Mouse (Mus musculus) kidney, postnatal 0 days (tissue): ENCODE measurements around the gene Bri3. TPM values are rescaled to one million over a fixed set of nuclear protein-coding genes. Genes with fewer than 3 reads are reported as not detected.

Source experiments
- ATAC-seq: fragments of 200-750 bp; cut with Nextera tagmentation; replicated peaks from 2 replicates; pipeline ENCODE4 v1.8.0; 2017; ENCODE audit warnings: low read depth, moderate number of reproducible peaks, moderate TSS enrichment, moderate library complexity; ENCODE audit not compliant: low FRiP score
- DNase-seq: peaks from one replicate; pipeline ENCODE4 v3.0.0-alpha.2; 2016; ENCODE audit warnings: low spot score
- H3K27ac ChIP-seq: fragments of 300-500 bp; sonication (generic); 2 replicates; pipeline ENCODE4 v1.5.1; 2014; ENCODE audit warnings: mild to moderate bottlenecking
- H3K27me3 ChIP-seq: fragments of 300-500 bp; sonication (generic); 2 replicates; pipeline ENCODE4 v1.6.1; 2014; ENCODE audit warnings: low read length, mixed read lengths; ENCODE audit not compliant: insufficient read depth
- H3K36me3 ChIP-seq: fragments of 300-500 bp; sonication (generic); 2 replicates; pipeline ENCODE4 v1.6.1; 2014; ENCODE audit warnings: low read length, mixed read lengths; ENCODE audit not compliant: insufficient read depth
- H3K4me1 ChIP-seq: fragments of 300-500 bp; sonication (generic); replicated peaks from 2 replicates; pipeline ENCODE4 v1.6.1; 2014; ENCODE audit warnings: antibody characterized with exemption, low read length, mixed read lengths; ENCODE audit not compliant: insufficient read depth
- H3K4me2 ChIP-seq: fragments of 300-500 bp; sonication (generic); 2 replicates; pipeline ENCODE4 v1.6.1; 2014; ENCODE audit warnings: mild to moderate bottlenecking, low read length, moderate library complexity, mixed read lengths
- H3K4me3 ChIP-seq: fragments of 300-500 bp; sonication (generic); replicated peaks from 2 replicates; pipeline ENCODE4 v1.5.1; 2014; ENCODE audit warnings: low read depth, low read length
- H3K9ac ChIP-seq: fragments of 300-500 bp; sonication (generic); 2 replicates; pipeline ENCODE4 v1.6.1; 2014; ENCODE audit warnings: low read depth, low read length
- H3K9me3 ChIP-seq: fragments of 300-500 bp; sonication (generic); replicated peaks from 2 replicates; pipeline ENCODE4 v1.6.1; 2016; ENCODE audit warnings: low read length, inconsistent platforms, mixed read lengths
- CTCF ChIP-seq: IDR thresholded peaks from 2 replicates; pipeline ENCODE4 v1.5.1; 2016; ENCODE audit warnings: antibody characterized with exemption, low read depth, mild to moderate bottlenecking, moderate library complexity
- WGBS: fragments of 180-500 bp; shearing (Covaris S2); extraction: QIAGEN DNeasy Blood & Tissue Kit; methylation state at CpG from one replicate; pipeline ENCODE4 v1.1.7; 2014; 5-methylcytosine and 5-hydroxymethylcytosine counted together
- polyA plus RNA-seq: library from polyadenylated mRNA; unstranded; fragments of >200 nt; fragmentation: Nextera tagmentation; extraction: Ambion mirVana; gene quantifications from 2 replicates; pipeline ENCODE4 v1.2.1, GENCODE M21; 2015

The Bri3 gene
- polyA plus RNA-seq, 1 experiment from 2014 or later: 224 TPM

- Histone ChIP-seq H3K9me3 (no peaks in the 10 kb centered on the region), H3K4me2 (no peak overlapping the region), H3K27me3 (no peaks in the 10 kb centered on the region), H3K27ac (no peak overlapping the region), H3K4me1 (peaks cover 15% of the 10 kb centered on the region), H3K36me3 (0 out of 2 replicates have a peak, but pooled peaks cover 3% of the 10 kb centered on the region), H3K9ac (no peak overlapping the region), H3K4me3 (no peak overlapping the region)
- DNase-seq (no peak), ATAC-seq (no peak)
- no peak for TF ChIP-seq CTCF
- 91% methylated on average over 5 of the region's 5 CpGs for WGBS
Observed at GRCm38 (mm10) chr5:144219936-144220335, 24.3 kb upstream of the Bri3 start.

DNA sequence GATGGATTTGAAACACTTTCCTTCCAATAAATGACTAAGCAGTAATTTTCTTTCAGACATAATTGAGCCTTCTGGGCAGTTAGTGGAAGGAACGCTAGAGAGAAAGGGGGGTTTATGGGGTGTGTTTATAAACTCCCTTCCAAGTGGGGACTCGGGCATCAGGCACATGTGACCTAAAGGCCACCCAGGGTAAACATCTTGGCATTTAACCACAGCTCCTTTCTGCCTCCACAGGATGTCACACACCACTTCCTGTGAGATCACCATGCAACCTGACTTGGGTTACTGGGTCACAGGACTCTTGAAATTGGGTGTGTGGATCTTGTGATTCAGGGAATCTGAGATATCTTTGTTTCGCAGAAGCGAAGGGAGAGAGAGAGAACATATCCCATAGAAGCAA is 22.9 kb upstream of the Bri3 start:
- ATAC-seq (no peak), DNase-seq (no peak)
- Histone ChIP-seq H3K9ac (no peak overlapping the region), H3K27ac (no peak overlapping the region), H3K4me3 (no peak overlapping the region), H3K4me1 (peaks cover 15% of the 10 kb centered on the region), H3K36me3 (no peaks in the 10 kb centered on the region), H3K27me3 (no peaks in the 10 kb centered on the region), H3K9me3 (no peaks in the 10 kb centered on the region), H3K4me2 (peak overlapping the region; percentile 89; the same call in 1 of the 2 replicates)
- no peak for TF ChIP-seq CTCF
- 52% methylated on average over 4 of the region's 4 CpGs for WGBS

DNA sequence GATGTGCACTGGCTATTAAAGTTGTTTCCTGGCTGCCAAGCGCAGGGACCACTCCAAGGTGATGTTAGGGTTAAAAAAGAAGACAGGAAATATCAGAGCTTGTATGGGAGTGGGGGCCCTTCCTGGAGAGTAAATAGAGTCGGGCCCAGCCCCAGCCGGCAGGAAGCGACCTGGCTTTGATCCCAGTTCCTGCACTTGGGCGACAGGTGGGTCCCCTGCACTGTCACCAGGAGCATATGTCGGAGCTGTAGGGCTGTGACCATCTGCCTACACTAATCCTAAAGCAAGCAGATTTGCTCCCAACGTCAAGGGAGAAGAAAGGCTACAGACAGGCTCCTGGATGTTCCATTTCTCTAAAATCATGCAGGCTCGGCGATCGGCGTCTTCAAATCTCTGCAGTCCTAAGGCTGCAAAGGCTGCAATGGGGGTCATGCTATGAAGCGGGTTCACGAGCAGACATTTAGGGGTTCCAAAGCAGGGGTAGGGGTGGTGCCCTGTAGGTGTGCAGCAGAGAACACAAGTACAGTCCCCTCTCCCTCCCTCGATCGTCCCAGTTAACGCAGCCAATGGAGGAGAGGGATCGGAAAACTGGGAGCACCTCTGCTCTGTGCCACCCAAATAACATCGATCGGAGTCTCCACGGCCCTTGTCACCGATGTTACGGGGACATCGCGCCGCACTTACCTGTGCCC is 21.3 kb upstream of the Bri3 start:
- no peak for TF ChIP-seq CTCF
- WGBS: 1% methylated on average over 25 of the region's 25 CpGs
- Histone ChIP-seq H3K4me1 (peaks cover 15% of the 10 kb centered on the region), H3K27me3 (no peaks in the 10 kb centered on the region), H3K4me2 (peak overlapping the region; percentile 89), H3K36me3 (no peaks in the 10 kb centered on the region), H3K9me3 (no peaks in the 10 kb centered on the region), H3K4me3 (peak overlapping the region; percentile 65), H3K9ac (peak overlapping the region; percentile 68), H3K27ac (peak overlapping the region; percentile 80)
- DNase-seq (peak; percentile 51), ATAC-seq (no peak; the same call in 1 of the 2 replicates)

GRCm38 (mm10) chr5:144223503-144223862 is 20.8 kb upstream of the Bri3 start, which contains the start of gene Tecpr1:
Tecpr1 (minus strand) TSS chr5:144223615.
- Histone ChIP-seq H3K27ac (peak within 1 kb of the TSS; percentile 80), H3K27me3 (no peaks in the 10 kb centered on the region), H3K36me3 (no peaks in the 10 kb centered on the region), H3K9ac (peak within 1 kb of the TSS; percentile 68), H3K4me3 (peak within 1 kb of the TSS; percentile 65), H3K4me1 (peaks cover 15% of the 10 kb centered on the region), H3K4me2 (peak within 1 kb of the TSS; percentile 89), H3K9me3 (no peaks in the 10 kb centered on the region)
- ATAC-seq: peak; percentile 96
- DNase-seq: peak; percentile 98
- WGBS: under 1% methylated on average over 34 of the region's 37 CpGs
- TF ChIP-seq CTCF: no peak

GRCm38 (mm10) chr5:144223899-144224816 is 20.1 kb upstream of the Bri3 start:
- Histone ChIP-seq H3K27me3 (no peaks in the 10 kb centered on the region), H3K4me2 (peak overlapping the region; percentile 89), H3K9ac (peak overlapping the region; percentile 68), H3K27ac (peak overlapping the region; percentile 80), H3K4me3 (peak overlapping the region; percentile 65), H3K4me1 (peaks cover 15% of the 10 kb centered on the region), H3K36me3 (no peaks in the 10 kb centered on the region), H3K9me3 (no peaks in the 10 kb centered on the region)
- TF ChIP-seq CTCF: peak; percentile 19; the same call in 1 of the 2 replicates
- DNase-seq: no peak
- WGBS: 28% methylated on average over 18 of the region's 18 CpGs
- ATAC-seq: no peak

- H3K27ac ChIP-seq: no peak overlapping the region
- no peak for TF ChIP-seq CTCF
- H3K27me3 ChIP-seq: no peaks in the 10 kb centered on the region
- no peaks in the 10 kb centered on the region for H3K9me3 ChIP-seq
- H3K36me3 ChIP-seq: no peaks in the 10 kb centered on the region
- ATAC-seq (no peak), DNase-seq (no peak)
- H3K4me3 ChIP-seq: no peak overlapping the region
- H3K4me1 ChIP-seq: peaks cover 15% of the 10 kb centered on the region
- H3K9ac ChIP-seq: no peak overlapping the region
- 36% methylated on average over 11 of the region's 11 CpGs for WGBS
- H3K4me2 ChIP-seq: no peak overlapping the region
Observed at GRCm38 (mm10) chr5:144226220-144226619, 18.0 kb upstream of the Bri3 start.
